Mouse (Mus musculus) E14TG2a.4 (cell line): Measurements from ENCODE around the gene Nkx6-1.

ENCODE experiments used
- H3K27me3 ChIP-seq: 2 replicates; pipeline ENCODE4 v1.6.1; 2014; ENCODE audit warnings: low read length, control low read depth; ENCODE audit not compliant: insufficient read depth
- H3K36me3 ChIP-seq: 2 replicates; pipeline ENCODE4 v1.6.1; 2014; ENCODE audit warnings: low read length, control low read depth; ENCODE audit not compliant: insufficient read depth
- H3K4me1 ChIP-seq: replicated peaks from 2 replicates; pipeline ENCODE4 v1.6.1; 2014; ENCODE audit warnings: low read depth, low read length, control low read depth
- H3K4me3 ChIP-seq: replicated peaks from 2 replicates; pipeline ENCODE4 v1.5.1; 2014; ENCODE audit warnings: mild to moderate bottlenecking, low read length
- H3K9me3 ChIP-seq: 2 replicates; pipeline ENCODE4 v1.6.1; 2014; ENCODE audit warnings: low read length, control low read depth
- CTCF ChIP-seq: conservative IDR thresholded peaks from 2 replicates; pipeline ENCODE4 v1.5.1; 2014; ENCODE audit warnings: low read length
- NANOG ChIP-seq: IDR thresholded peaks from 2 replicates; pipeline ENCODE4 v1.6.1; 2014; ENCODE audit warnings: borderline replicate concordance, low read length, mixed read lengths
- POU5F1 ChIP-seq: IDR thresholded peaks from 2 replicates; pipeline ENCODE4 v1.6.1; 2014; ENCODE audit warnings: low read length, borderline replicate concordance

Nkx6-1 gene

GRCm38 (mm10) chr5:101656107-101656506 lies 8.7 kb downstream of the Nkx6-1 start:
- peaks cover 17% of the 10 kb centered on the region for H3K4me1 ChIP-seq
- TF ChIP-seq POU5F1 (no peak), CTCF (no peak), NANOG (no peak)
- H3K27me3 ChIP-seq: peaks cover 87% of the 10 kb centered on the region
- no peaks in the 10 kb centered on the region for H3K36me3 ChIP-seq
- peaks cover 4% of the 10 kb centered on the region; the same call in 1 of the 2 replicates for H3K9me3 ChIP-seq
- H3K4me3 ChIP-seq: no peak overlapping the region

GRCm38 (mm10) chr5:101655418-101655817 lies 9.4 kb downstream of the Nkx6-1 start:
- Histone ChIP-seq H3K27me3 (peaks cover 86% of the 10 kb centered on the region), H3K4me1 (peaks cover 17% of the 10 kb centered on the region), H3K36me3 (no peaks in the 10 kb centered on the region), H3K4me3 (no peak overlapping the region), H3K9me3 (peaks cover 6% of the 10 kb centered on the region; the same call in 1 of the 2 replicates)
- TF ChIP-seq POU5F1 (no peak), NANOG (no peak), CTCF (no peak)

GRCm38 (mm10) chr5:101647726-101648686 lies 16.8 kb downstream of the Nkx6-1 start:
- peaks cover 74% of the 10 kb centered on the region for H3K27me3 ChIP-seq
- peaks cover 6% of the 10 kb centered on the region; the same call in 1 of the 2 replicates for H3K9me3 ChIP-seq
- peak overlapping the region; percentile 61 for H3K4me3 ChIP-seq
- no peaks in the 10 kb centered on the region for H3K36me3 ChIP-seq
- TF ChIP-seq POU5F1: no peak
- TF ChIP-seq CTCF: peak; percentile 47
- peaks cover 15% of the 10 kb centered on the region for H3K4me1 ChIP-seq

GRCm38 (mm10) chr5:101646961-101647575 lies 17.7 kb downstream of the Nkx6-1 start:
- peaks cover 6% of the 10 kb centered on the region; the same call in 1 of the 2 replicates for H3K9me3 ChIP-seq
- H3K4me3 ChIP-seq: no peak overlapping the region
- H3K27me3 ChIP-seq: peaks cover 75% of the 10 kb centered on the region
- peaks cover 15% of the 10 kb centered on the region for H3K4me1 ChIP-seq
- no peaks in the 10 kb centered on the region for H3K36me3 ChIP-seq
- TF ChIP-seq CTCF: no peak
- TF ChIP-seq NANOG: no peak
- TF ChIP-seq POU5F1: no peak

- TF ChIP-seq NANOG (no peak), POU5F1 (no peak), CTCF (no peak)
- H3K4me1 ChIP-seq: peaks cover 15% of the 10 kb centered on the region
- H3K4me3 ChIP-seq: no peak overlapping the region
- H3K36me3 ChIP-seq: no peaks in the 10 kb centered on the region
- no peaks in the 10 kb centered on the region for H3K9me3 ChIP-seq
- H3K27me3 ChIP-seq: peaks cover 63% of the 10 kb centered on the region
These were observed 19.7 kb downstream of the Nkx6-1 start for GRCm38 (mm10) chr5:101645071-101645470.

GRCm38 (mm10) chr5:101638101-101638500 lies 26.7 kb downstream of the Nkx6-1 start:
- H3K4me1 ChIP-seq: no peaks in the 10 kb centered on the region
- no peaks in the 10 kb centered on the region for H3K36me3 ChIP-seq
- H3K4me3 ChIP-seq: no peak overlapping the region
- H3K27me3 ChIP-seq: peaks cover 9% of the 10 kb centered on the region
- peaks cover 8% of the 10 kb centered on the region for H3K9me3 ChIP-seq
- no peak for TF ChIP-seq CTCF
- TF ChIP-seq NANOG: no peak
- TF ChIP-seq POU5F1: no peak
